Mouse (Mus musculus) embryonic stem cell, embryonic (primary cell): Measurements from ENCODE around the gene Fhl2.

ENCODE experiments used
- CTCF ChIA-PET, 4 experiments: fragments of 300-600 bp in 2 of 4; fragments of 350-600 bp in 2 of 4; sonication (Branson Sonifier 250); formaldehyde crosslinking; loops; one replicate each; lab custom pipeline; 2022; ENCODE audit warnings: inconsistent platforms in 2 of 4; lab: Charles Lee
- POLR2A ChIA-PET, 4 experiments: fragments of 300-600 bp in 2 of 4; fragments of 350-600 bp in 2 of 4; sonication (Branson Sonifier 250); formaldehyde crosslinking; loops; one replicate each; lab custom pipeline; 2022; ENCODE audit warnings: antibody characterized with exemption in 4 of 4, inconsistent platforms in 1 of 4; lab: Charles Lee

Fhl2 gene

DNA sequence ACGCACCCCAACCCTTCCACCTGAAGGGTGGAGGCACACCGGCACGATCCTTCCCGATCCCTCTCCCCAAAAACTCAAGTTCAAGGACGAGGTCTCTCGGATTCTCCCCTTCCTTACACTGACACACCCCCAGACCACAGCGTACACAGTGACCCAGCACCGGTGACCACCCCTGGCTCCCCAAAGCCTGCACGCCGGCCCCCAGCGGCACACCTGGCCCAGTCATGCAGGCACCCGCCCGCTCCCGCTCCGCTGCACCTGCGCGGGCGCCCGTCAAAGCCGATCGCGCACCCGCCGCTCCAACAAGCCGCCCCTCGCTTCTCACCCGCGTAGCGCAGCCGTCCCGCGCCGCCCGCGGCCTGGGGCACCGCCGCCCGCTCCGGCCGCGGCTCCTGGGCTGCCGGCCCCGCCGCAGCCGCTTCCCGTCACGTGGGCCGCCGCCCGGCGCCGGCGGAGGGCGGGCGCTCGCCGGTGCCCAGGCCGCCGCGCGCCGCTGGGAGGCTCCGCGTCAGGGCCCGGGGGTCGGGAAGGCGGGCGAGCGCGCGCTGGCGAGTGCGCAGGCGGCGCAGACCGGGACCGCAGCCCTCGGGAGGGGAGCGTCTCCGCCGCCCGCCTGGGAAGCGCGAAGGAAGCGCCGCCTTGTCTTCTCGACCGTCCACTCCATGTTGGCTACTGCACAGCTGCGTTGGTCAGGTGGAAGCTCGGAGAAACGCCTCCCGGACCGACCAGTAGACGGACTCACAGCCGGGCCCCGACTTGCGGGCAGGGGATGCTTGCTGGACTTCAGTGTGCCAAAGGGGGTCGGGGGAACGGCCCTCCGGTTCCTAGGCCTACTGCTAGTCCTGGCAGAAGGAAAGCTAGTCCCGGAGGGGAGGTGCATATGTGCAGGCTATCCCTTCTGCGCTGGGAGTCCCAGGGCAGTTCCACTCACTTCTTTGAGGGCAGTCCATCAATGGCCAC, 104.4 kb downstream of the Fhl2 start:
- ChIA-PET CTCF (interaction anchor here in 1 of 4 experiments (0.9 kb wide), 1 partner anchor 47 kb away, joined by 3 read pairs; no protein-coding TSS in a partner anchor), POLR2A (interaction anchor here in 3 of 4 experiments (0.7 to 1.4 kb wide), 4 partner anchors 15 to 242 kb away, joined by 3 to 5 read pairs (median 4); partner anchors contain the start of gene Mrps9 (in 1 of the 3))

DNA sequence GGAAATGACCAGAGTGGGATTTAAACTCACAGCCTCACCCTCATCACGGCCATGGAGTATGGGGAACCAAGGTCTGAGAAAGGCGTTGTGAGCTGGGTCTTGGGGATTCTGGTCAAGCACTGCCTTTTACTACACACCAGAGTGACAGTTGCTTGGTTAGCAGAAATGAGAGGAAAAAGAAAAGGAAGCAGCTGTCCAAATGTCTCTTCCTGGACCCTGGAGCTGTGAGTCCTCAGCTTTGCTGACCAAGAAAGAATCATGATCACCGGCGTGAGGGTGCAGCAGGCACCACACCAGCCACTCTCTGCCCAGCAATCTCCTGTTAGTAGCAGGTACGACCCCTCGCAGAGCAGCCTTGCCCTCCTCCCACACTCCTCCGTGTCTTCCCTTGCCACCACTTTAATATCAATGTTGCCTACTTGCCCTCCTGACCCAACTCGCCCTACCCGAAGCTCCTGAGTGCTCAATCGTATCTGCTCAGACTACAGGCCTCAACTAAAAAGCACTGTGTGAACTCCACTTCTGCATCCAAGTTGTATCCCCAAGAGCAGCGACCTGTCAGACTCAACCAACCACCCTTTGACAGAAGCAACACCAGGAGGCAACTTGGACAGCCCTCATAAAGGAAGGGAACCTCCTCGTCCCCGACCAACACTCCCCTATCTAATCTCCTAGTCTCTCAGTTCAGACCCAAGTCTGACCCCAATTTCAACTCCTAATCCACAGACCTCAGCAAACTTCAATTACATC, 105.3 kb downstream of the Fhl2 start:
- POLR2A ChIA-PET: interaction anchor here in 2 of 4 experiments (0.6 to 1.1 kb wide), 2 partner anchors 184 to 359 kb away, joined by 3 to 7 read pairs; no protein-coding TSS in a partner anchor
- CTCF ChIA-PET: no interaction called here

DNA sequence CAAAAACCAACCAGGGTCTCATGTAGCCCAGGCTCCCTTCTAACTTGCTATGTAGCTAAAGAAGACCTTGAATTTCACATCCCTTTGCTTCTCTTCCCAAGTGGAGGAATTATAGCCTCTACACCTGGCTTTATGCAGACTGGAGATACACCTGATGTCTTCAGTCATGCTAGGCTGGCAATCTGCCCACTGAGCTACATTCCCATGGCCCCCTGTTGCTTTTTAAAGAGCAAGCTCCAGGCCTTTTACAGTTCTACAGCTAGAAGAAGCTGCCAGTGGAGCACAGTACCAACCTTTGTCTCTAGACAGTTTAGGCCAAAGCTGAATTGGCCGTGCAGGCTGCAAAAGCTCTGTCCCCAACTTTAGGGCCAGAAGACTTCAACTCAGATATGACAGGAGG, 106.4 kb downstream of the Fhl2 start:
- ChIA-PET CTCF (no interaction called here), POLR2A (no interaction called here)

DNA sequence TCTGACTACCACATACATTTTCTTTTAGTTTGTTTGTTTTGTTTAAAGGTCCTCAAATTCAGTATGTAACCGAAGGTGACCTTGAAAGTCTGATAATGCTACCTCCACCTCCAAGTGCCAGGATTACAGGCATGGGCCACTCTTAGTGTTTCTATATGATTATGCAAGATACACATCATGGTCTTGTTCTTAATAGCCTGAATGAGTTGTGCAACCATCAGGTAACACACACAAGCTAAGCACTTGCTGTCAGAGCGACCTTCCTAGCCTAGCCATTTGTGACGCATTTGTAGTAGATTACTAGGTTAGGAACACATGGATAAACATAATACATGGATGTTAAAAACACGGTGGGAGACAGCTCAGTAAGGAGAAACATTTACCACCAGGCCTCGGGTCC, 113.8 kb downstream of the Fhl2 start:
- POLR2A ChIA-PET: no interaction called here

DNA sequence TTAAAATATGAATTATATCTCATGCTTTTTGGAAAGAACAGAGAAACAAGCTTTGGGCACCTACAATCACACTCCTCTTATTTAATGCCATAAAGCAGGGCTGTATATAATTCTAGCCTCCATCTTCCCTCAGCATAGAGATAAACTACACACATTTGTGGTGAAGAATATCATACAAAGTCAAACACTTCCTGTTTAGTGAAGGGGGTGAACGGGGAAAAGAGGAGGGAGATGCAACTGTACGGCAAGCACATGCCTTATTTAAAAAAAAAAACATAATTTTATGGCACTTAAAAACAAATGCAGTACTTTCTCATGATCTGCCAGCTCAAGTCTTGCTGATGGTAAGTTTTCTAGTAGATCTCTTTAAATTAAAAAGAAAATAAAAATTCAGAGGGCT, 118.7 kb downstream of the Fhl2 start:
- ChIA-PET CTCF (interaction anchor here in 1 of 4 experiments (0.5 kb wide), 1 partner anchor 393 kb away, joined by 3 read pairs; no protein-coding TSS in a partner anchor), POLR2A (no interaction called here)

More for the DNA sequence above, 113.8 kb downstream of the Fhl2 start:
- CTCF ChIA-PET: interaction anchor here in 1 of 4 experiments (0.6 kb wide), 1 partner anchor 810 kb away, joined by 3 read pairs; no protein-coding TSS in a partner anchor

DNA sequence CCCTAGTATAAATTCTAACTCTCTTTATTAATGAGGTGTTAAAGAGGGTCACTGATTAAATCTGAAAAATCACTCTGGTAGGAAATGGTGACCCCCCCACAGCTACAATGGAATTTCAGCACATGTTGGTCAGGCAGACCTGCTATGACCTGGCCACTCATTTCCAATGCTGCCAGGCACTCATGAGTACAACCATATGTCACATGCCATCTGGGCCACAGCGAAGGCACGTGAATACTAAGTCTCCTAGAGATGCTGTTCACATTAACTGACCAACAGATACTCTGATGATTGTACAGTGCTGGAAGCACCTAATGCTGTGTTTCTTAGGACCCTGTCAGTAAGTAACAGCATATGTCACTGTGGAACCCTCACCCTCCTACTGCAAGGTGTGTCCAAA, 122.0 kb downstream of the Fhl2 start:
- ChIA-PET CTCF (no interaction called here), POLR2A (no interaction called here)
